Mouse (Mus musculus): Measurements from ENCODE around the gene Spon1. TPM values are rescaled to one million over a fixed set of nuclear protein-coding genes. Genes with fewer than 3 reads are reported as not detected.

The Spon1 gene
- 10 to 100 TPM; 28.6 to 32.7 TPM for total RNA-seq (2021)

- DNase-seq, result peak; percentile 67
Measured at GRCm38 (mm10) chr7:113765667-113766497, at the start of gene Spon1. Spon1 (plus strand) TSS chr7:113765998.

GRCm38 (mm10) chr7:113721994-113722393 is 43.8 kb upstream of the Spon1 start:
- no peak for DNase-seq

- no peak for DNase-seq
Measured at GRCm38 (mm10) chr7:113723905-113724304, 41.9 kb upstream of the Spon1 start.

GRCm38 (mm10) chr7:113727999-113728713 is 37.6 kb upstream of the Spon1 start:
- peak; percentile 16 for DNase-seq

- no peak for DNase-seq
Measured at GRCm38 (mm10) chr7:113728926-113729325, 36.9 kb upstream of the Spon1 start.

- DNase-seq, result no peak
Measured at GRCm38 (mm10) chr7:113730406-113731247, 35.2 kb upstream of the Spon1 start.

GRCm38 (mm10) chr7:113737790-113738362 is 27.9 kb upstream of the Spon1 start:
- peak; percentile 13 for DNase-seq

- no peak for DNase-seq
Measured at GRCm38 (mm10) chr7:113739181-113739580, 26.6 kb upstream of the Spon1 start.

GRCm38 (mm10) chr7:113742644-113743043 is 23.2 kb upstream of the Spon1 start:
- no peak for DNase-seq

GRCm38 (mm10) chr7:113743982-113744381 is 21.8 kb upstream of the Spon1 start:
- no peak for DNase-seq

GRCm38 (mm10) chr7:113756616-113757015 is 9.2 kb upstream of the Spon1 start:
- no peak for DNase-seq

- peak; percentile 58 for DNase-seq
Measured at GRCm38 (mm10) chr7:113759212-113759611, 6.6 kb upstream of the Spon1 start.

- DNase-seq, result no peak
Measured at GRCm38 (mm10) chr7:113765133-113765532, 665 bp upstream of the Spon1 start.

GRCm38 (mm10) chr7:113766498-113766941 is 722 bp downstream of the Spon1 start:
- DNase-seq, result peak; percentile 20

GRCm38 (mm10) chr7:113767546-113767945 is 1.7 kb downstream of the Spon1 start:
- no peak for DNase-seq

- DNase-seq, result no peak
Measured at GRCm38 (mm10) chr7:113768174-113768935, 2.6 kb downstream of the Spon1 start.

GRCm38 (mm10) chr7:113769281-113769680 is 3.5 kb downstream of the Spon1 start:
- no peak for DNase-seq

GRCm38 (mm10) chr7:113772135-113772534 is 6.3 kb downstream of the Spon1 start:
- peak; percentile 23 for DNase-seq

- no peak for DNase-seq
Measured at GRCm38 (mm10) chr7:113773436-113773835, 7.6 kb downstream of the Spon1 start.

- peak; percentile 72 for DNase-seq
Measured at GRCm38 (mm10) chr7:113774039-113774438, 8.2 kb downstream of the Spon1 start.

GRCm38 (mm10) chr7:113774906-113775305 is 9.1 kb downstream of the Spon1 start:
- DNase-seq, result peak; percentile 45
